Mouse (Mus musculus): ENCODE measurements around the gene Phactr2. TPM values are rescaled to one million over a fixed set of nuclear protein-coding genes. Genes with fewer than 3 reads are reported as not detected.

Gene Phactr2
- polyA plus RNA-seq, 1 experiment from 2014 or later, result 10.8 TPM

GRCm38 (mm10) chr10:13233143-13233622, 241.0 kb downstream of the Phactr2 start:
- Histone ChIP-seq H3K36me3 (0 out of 2 replicates have a peak, but pooled peaks cover 2% of the 10 kb centered on the region), H3K4me1 (peaks cover 24% of the 10 kb centered on the region), H3K27me3 (ENCODE audit: low read depth, poor library complexity, severe bottlenecking) (no peaks in the 10 kb centered on the region), H3K4me3 (no peak overlapping the region), H3K27ac (replicated peaks) (peak overlapping the region; percentile 76), H3K9me3 (replicated peaks) (no peaks in the 10 kb centered on the region)
- DNase-seq (ENCODE audit: low spot score), result no peak
- 51% methylated on average over 2 of the region's 2 CpGs for WGBS

GRCm38 (mm10) chr10:13232443-13233142, 241.6 kb downstream of the Phactr2 start:
- H3K27me3 ChIP-seq (ENCODE audit: low read depth, poor library complexity, severe bottlenecking), result no peaks in the 10 kb centered on the region
- H3K4me1 ChIP-seq, result peaks cover 24% of the 10 kb centered on the region
- 53% methylated on average over 9 of the region's 9 CpGs for WGBS
- H3K27ac ChIP-seq (replicated peaks), result peak overlapping the region; percentile 76
- no peaks in the 10 kb centered on the region for H3K9me3 ChIP-seq (replicated peaks)
- H3K36me3 ChIP-seq, result no peaks in the 10 kb centered on the region
- H3K4me3 ChIP-seq, result no peak overlapping the region
- peak; percentile 26 for DNase-seq (ENCODE audit: low spot score)

GRCm38 (mm10) chr10:13230716-13231115, 243.5 kb downstream of the Phactr2 start:
- H3K27me3 ChIP-seq (ENCODE audit: low read depth, poor library complexity, severe bottlenecking), result no peaks in the 10 kb centered on the region
- 89% methylated on average over 7 of the region's 7 CpGs for WGBS
- H3K36me3 ChIP-seq, result no peaks in the 10 kb centered on the region
- H3K4me1 ChIP-seq, result peaks cover 24% of the 10 kb centered on the region
- no peaks in the 10 kb centered on the region for H3K9me3 ChIP-seq (replicated peaks)
- no peak overlapping the region for H3K4me3 ChIP-seq
- H3K27ac ChIP-seq (replicated peaks), result no peak overlapping the region
- no peak for DNase-seq (ENCODE audit: low spot score)

DNA sequence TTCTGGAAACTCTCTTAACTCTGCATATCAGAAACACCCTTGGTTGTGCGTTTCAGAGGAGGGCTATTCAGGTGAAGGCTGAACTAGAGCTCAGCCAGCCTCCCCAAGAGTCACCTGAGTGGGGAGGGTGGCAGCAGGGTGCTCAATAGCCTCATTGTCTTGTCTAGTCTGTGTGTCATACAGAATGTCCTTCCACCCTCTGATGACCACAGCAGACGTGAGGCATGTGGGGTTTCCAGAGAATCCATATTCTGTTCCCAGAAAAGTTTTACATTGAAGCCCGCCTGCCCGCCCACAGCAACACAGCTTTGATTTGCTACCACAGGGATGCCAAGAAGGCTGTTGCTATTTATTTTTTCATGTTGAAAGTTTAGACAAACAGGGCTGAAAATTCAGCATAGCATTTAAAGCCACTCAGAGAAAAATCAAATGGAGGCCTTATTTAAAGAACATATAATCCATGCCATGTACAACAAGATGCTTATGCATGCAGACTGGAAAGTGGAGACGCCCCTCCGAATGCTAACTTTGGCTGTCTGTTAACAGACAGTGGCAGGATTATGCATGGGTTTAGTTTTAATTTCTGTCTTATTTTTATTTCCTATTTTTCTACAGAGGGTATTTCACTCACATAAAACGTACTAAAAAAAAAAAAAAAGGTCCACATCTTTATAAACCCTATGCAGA, 248.7 kb downstream of the Phactr2 start:
- WGBS, result 88% methylated on average over 7 of the region's 7 CpGs
- Histone ChIP-seq H3K4me3 (no peak overlapping the region), H3K27ac (replicated peaks) (no peak overlapping the region), H3K27me3 (ENCODE audit: low read depth, poor library complexity, severe bottlenecking) (no peaks in the 10 kb centered on the region), H3K9me3 (replicated peaks) (no peaks in the 10 kb centered on the region), H3K36me3 (peaks cover 14% of the 10 kb centered on the region; the same call in 1 of the 2 replicates), H3K4me1 (no peaks in the 10 kb centered on the region)
- DNase-seq (ENCODE audit: low spot score), result no peak

DNA sequence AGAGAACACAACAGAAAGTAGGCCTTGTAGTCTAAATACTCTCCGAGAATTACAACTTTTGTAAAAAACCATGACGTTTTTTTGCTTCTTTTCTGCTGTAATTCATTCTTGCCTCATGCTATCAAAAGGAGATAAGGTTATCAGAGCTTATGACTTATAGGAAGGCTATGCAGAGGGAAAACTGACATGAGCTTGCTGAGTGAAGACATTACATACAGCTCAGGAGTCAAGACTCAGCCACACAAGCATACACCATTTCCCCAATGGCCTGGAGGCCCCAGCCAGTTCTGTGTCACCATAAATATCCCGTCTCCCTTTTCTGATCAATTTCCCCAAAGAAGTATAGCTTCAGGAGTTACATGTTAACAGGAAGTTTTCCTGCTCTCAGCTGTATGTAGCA, 252.1 kb downstream of the Phactr2 start:
- no peak for DNase-seq (ENCODE audit: low spot score)
- Histone ChIP-seq H3K36me3 (peaks cover 14% of the 10 kb centered on the region; the same call in 1 of the 2 replicates), H3K27me3 (ENCODE audit: low read depth, poor library complexity, severe bottlenecking) (no peaks in the 10 kb centered on the region), H3K4me3 (no peak overlapping the region), H3K9me3 (replicated peaks) (no peaks in the 10 kb centered on the region), H3K27ac (replicated peaks) (no peak overlapping the region), H3K4me1 (peaks cover 3% of the 10 kb centered on the region; the same call in 1 of the 2 replicates)
- WGBS, result 89% methylated on average over 3 of the region's 3 CpGs

- no peak overlapping the region for H3K27ac ChIP-seq (replicated peaks)
These were observed 254.2 kb downstream of the Phactr2 start for GRCm38 (mm10) chr10:13220061-13220460.

DNA sequence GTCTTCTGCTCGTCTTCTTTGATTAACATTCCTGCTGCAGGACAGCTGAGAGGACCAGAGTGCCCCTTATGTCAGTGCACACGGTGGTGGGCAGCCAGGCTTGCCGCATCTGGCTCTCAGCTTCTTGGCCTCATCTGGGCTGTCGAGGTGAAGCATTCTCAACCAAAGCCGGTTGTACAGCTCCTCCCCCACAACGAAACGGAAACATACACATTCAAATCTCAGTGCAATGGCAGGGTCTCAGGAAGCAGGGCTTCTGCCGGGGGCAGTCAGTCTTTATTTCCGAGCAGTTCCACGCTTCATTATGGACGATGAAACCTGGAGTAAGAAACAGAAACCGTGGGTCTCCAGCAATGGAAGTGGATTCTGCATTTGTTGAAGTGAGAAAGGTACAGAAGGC, 260.3 kb downstream of the Phactr2 start:
- H3K27me3 ChIP-seq (ENCODE audit: low read depth, poor library complexity, severe bottlenecking), result no peaks in the 10 kb centered on the region
- no peak for DNase-seq (ENCODE audit: low spot score)
- no peaks in the 10 kb centered on the region for H3K9me3 ChIP-seq (replicated peaks)
- H3K27ac ChIP-seq (replicated peaks), result no peak overlapping the region
- WGBS, result 88% methylated on average over 12 of the region's 12 CpGs
- no peak overlapping the region for H3K4me3 ChIP-seq
- peaks cover 3% of the 10 kb centered on the region; the same call in 1 of the 2 replicates for H3K4me1 ChIP-seq
- 0 out of 2 replicates have a peak, but pooled peaks cover 5% of the 10 kb centered on the region for H3K36me3 ChIP-seq

More at GRCm38 (mm10) chr10:13220061-13220460, 254.2 kb downstream of the Phactr2 start:
- peaks cover 3% of the 10 kb centered on the region; the same call in 1 of the 2 replicates for H3K4me1 ChIP-seq
- peaks cover 14% of the 10 kb centered on the region; the same call in 1 of the 2 replicates for H3K36me3 ChIP-seq
- no peak for DNase-seq (ENCODE audit: low spot score)
- H3K9me3 ChIP-seq (replicated peaks), result no peaks in the 10 kb centered on the region
- no peak overlapping the region for H3K4me3 ChIP-seq
- no peaks in the 10 kb centered on the region for H3K27me3 ChIP-seq (ENCODE audit: low read depth, poor library complexity, severe bottlenecking)
- 67% methylated on average over 1 of the region's 1 CpGs for WGBS

DNA sequence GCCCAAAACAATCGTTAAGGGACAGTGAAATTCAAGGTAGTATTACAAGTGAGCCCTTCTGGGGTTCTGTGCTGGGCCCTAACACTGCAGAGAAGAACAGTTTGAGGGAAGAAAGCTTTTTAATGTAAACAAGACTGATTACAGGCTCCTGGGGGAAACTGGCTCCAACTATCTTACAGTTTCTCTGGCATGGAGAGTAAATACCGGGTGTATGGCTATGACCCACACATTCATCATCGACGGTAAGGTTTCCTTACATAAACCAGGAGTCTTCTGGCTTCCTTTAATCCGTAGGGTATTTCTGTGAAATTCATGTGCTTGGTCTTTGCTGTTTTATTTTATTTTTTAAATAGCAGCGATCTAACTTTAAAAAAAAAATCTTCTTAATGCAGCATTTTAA, 261.4 kb downstream of the Phactr2 start:
- DNase-seq (ENCODE audit: low spot score), result no peak
- peaks cover 3% of the 10 kb centered on the region; the same call in 1 of the 2 replicates for H3K4me1 ChIP-seq
- H3K27me3 ChIP-seq (ENCODE audit: low read depth, poor library complexity, severe bottlenecking), result no peaks in the 10 kb centered on the region
- H3K4me3 ChIP-seq, result no peak overlapping the region
- H3K36me3 ChIP-seq, result 0 out of 2 replicates have a peak, but pooled peaks cover 5% of the 10 kb centered on the region
- no peak overlapping the region for H3K27ac ChIP-seq (replicated peaks)
- WGBS, result 83% methylated on average over 6 of the region's 6 CpGs
- no peaks in the 10 kb centered on the region for H3K9me3 ChIP-seq (replicated peaks)

DNA sequence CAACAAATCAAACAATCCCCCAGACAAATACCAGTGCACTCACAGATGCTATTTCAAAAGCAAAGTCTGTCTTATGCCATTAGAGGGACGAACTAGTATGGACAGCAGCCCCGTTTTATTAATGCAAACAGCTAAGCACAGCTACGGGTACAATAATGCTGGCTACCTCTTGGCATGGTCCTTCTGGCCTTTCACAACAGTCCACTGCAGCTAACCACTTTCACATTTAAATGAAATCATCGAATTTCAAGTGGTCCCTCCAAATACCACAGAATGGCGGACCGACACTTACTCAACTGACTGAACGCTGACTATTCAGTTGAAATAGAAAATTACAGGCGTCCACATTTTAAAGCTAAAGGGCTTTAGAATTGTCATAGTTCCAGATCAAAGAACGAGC, 261.9 kb downstream of the Phactr2 start:
- WGBS, result 85% methylated on average over 9 of the region's 9 CpGs
- Histone ChIP-seq H3K4me1 (0 out of 2 replicates have a peak, but pooled peaks cover under 1% of the 10 kb centered on the region), H3K9me3 (replicated peaks) (no peaks in the 10 kb centered on the region), H3K36me3 (0 out of 2 replicates have a peak, but pooled peaks cover 5% of the 10 kb centered on the region), H3K4me3 (no peak overlapping the region), H3K27ac (replicated peaks) (no peak overlapping the region), H3K27me3 (ENCODE audit: low read depth, poor library complexity, severe bottlenecking) (no peaks in the 10 kb centered on the region)
- DNase-seq (ENCODE audit: low spot score), result no peak

GRCm38 (mm10) chr10:13209930-13210637, 264.1 kb downstream of the Phactr2 start:
- H3K36me3 ChIP-seq, result 0 out of 2 replicates have a peak, but pooled peaks cover 5% of the 10 kb centered on the region
- H3K27me3 ChIP-seq (ENCODE audit: low read depth, poor library complexity, severe bottlenecking), result no peaks in the 10 kb centered on the region
- no peak overlapping the region for H3K27ac ChIP-seq (replicated peaks)
- H3K9me3 ChIP-seq (replicated peaks), result no peaks in the 10 kb centered on the region
- no peaks in the 10 kb centered on the region for H3K4me1 ChIP-seq
- no peak overlapping the region for H3K4me3 ChIP-seq
- DNase-seq (ENCODE audit: low spot score), result no peak
- 83% methylated on average over 8 of the region's 8 CpGs for WGBS

DNA sequence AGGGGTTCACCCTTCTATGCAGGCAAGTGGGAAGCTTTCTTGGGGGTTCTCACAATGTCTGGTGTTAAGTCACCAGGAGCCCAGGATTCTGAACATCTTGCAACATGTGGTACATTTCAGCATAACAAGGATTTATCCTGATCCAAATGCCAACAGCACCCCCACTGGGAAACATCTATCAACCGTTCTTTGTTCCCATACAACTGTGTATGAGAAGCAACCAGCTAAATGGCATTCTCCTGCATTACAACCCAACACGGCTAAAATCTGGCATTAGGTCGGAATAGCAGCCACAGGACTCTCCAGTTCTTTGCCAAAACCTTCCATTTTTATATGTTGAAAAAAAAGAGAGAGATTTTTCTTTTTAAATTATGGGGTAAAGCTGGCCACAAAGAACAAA, 264.7 kb downstream of the Phactr2 start:
- Histone ChIP-seq H3K27ac (replicated peaks) (no peak overlapping the region), H3K9me3 (replicated peaks) (no peaks in the 10 kb centered on the region)
- 77% methylated on average over 3 of the region's 3 CpGs for WGBS

GRCm38 (mm10) chr10:13209061-13209460, 265.2 kb downstream of the Phactr2 start:
- H3K27ac ChIP-seq (replicated peaks), result no peak overlapping the region
- WGBS, result 91% methylated on average over 4 of the region's 4 CpGs
- H3K36me3 ChIP-seq, result 0 out of 2 replicates have a peak, but pooled peaks cover 4% of the 10 kb centered on the region
- H3K4me3 ChIP-seq, result no peak overlapping the region
- H3K4me1 ChIP-seq, result no peaks in the 10 kb centered on the region
- no peaks in the 10 kb centered on the region for H3K9me3 ChIP-seq (replicated peaks)
- no peak for DNase-seq (ENCODE audit: low spot score)
- H3K27me3 ChIP-seq (ENCODE audit: low read depth, poor library complexity, severe bottlenecking), result no peaks in the 10 kb centered on the region

More for the DNA sequence above, 264.7 kb downstream of the Phactr2 start:
- Histone ChIP-seq H3K4me3 (no peak overlapping the region), H3K4me1 (no peaks in the 10 kb centered on the region), H3K36me3 (0 out of 2 replicates have a peak, but pooled peaks cover 5% of the 10 kb centered on the region), H3K27me3 (ENCODE audit: low read depth, poor library complexity, severe bottlenecking) (no peaks in the 10 kb centered on the region)
- no peak for DNase-seq (ENCODE audit: low spot score)

Data from midbrain, embryonic 10.5 days (tissue).